Mouse (Mus musculus): Measurements from ENCODE around the gene Olfr1373.

GRCm38 (mm10) chr11:52122045-52122444, 23.3 kb downstream of the Olfr1373 start:
- TF ChIP-seq CTCF (IDR thresholded peaks at IDR 0.05; ENCODE audit: low read depth, low read length) (no peak), EP300 (IDR thresholded peaks at IDR 0.05; ENCODE audit: insufficient read depth, low read depth, low read length) (no peak), POLR2A (IDR thresholded peaks at IDR 0.05; ENCODE audit: insufficient read depth, low read length) (no peak)

Data from ES-Bruce4 (cell line).